Mouse (Mus musculus) forelimb bud, embryonic 11.5 days (tissue): ENCODE results near the gene Kin.

Source experiments
- DNase-seq: peaks from one replicate; pipeline ENCODE4 v3.0.0-alpha.2; 2012; ENCODE audit warnings: low read depth, low spot score

The Kin gene

DNA sequence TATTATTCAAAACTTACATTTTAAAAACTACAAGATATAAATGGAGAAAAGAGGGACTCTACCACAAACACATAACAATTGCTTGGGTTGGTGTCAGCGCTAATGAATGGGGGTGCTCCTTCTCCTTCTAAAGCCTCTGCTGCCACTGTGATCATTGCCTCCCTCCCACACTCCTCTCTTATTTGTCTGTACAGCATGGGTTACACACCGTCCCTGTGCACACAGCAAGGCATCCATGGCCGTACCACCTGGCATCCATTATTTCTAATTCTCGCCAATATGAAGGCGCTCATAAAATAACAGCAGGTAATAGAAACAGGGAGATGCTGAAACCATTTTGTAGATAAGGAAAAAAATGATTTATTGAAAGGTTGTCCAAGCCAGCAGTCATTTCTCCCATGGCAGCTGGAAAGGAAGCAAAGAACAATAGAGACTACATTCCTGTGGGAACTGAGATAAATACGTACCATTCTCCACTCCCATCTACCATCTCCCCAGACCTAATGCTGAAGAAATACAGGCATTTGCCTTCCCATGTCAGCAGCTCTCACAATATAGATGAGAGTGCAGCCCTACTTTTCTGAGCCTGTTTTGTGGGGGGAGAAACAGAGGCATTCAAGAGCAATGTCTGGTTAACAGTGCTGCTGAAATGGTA lies 28.3 kb downstream of the Kin start:
- DNase-seq, result no peak

DNA sequence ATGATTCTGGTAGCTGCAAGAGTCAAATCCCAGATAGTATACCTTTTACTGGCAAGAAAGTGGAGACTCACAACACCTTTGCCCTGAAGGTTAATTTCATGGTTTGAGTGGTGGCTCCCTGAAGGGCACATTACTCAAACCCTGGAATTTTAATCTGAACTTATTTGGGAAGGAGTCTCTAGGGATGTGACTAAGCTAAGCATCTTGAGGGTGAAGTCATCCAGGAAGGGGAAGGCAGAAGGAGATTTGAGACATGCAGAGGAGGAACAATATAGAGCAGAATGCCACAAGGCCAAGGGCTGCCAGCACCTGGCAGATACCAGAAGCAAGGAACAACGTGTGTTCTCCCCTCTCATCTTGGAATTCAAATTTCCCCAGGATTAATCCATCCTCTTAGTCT lies 38.4 kb downstream of the Kin start:
- no peak for DNase-seq

DNA sequence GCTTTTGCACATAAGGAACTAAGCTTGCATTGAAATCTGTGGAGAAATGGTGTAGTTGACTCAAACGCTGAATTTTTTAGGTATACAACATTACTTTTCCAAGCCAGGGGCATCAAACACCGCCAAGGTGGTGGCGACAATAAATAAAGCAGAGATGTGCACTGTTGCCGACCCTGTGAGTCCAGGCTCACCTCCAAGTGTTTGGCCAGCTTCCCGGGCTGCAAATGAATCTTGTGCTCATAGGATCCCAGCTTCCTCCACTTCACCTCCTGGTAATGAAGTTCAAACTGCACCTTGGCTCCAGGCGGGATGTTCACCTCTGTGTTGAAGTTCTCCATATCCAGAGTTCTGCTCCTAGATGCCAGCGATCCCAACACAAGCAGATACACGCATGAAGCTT lies 38.9 kb downstream of the Kin start:
- DNase-seq, result no peak

DNA sequence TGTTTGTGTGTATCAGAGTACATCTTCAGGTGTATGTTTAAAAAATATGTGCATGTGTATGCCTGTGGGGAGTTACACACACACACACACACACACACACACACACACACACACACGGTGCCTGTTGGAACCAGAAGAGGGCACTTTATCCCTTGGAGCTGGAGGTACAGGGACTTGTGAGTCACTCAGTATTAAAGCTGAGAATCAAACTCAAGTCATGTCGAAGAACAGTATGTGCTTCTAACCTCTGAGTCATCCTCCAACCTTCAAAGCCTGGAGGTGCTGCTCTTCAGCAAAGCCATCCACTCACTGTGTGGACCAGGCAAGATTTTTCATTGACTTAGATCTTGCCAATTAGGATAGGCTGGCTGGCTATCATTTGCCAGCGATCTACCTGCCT lies 41.4 kb downstream of the Kin start:
- no peak for DNase-seq

DNA sequence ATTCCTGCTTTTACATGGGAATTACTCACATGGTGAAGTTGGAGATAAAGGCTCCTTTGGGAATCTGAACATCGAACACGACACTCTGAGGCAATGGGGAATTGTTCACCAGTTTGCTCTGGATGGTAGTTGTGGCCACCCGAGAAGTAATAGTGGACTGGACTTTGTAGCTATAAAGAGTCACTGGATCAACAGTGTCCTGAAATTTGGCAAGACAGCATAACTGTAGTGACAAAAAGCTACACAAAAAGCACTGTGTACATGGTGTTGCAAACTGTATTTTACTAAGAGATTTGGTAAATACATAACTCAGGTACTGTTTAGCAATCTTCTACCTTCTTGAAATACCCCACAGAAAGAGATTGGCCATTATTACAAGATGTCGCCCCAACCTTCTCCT lies 45.7 kb downstream of the Kin start:
- DNase-seq, result no peak

DNA sequence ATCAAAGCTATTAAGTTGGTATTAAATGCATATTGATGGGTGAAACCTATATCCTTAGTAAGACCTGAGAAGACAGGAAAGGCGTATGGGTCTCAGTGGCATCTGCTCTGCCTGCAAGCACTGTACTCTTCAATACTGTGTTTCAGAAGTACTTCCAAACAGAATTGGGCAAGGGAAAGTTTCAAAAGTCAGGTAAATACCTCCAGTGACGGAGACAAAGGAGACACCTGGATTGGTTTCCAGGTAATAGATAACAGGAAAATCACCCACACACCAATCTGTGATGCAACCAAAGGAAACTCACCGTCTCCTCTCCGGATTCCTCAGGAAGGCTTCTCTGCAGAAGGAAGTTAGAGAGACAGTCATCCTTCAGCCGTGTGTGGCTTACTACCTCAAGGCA lies 47.1 kb downstream of the Kin start:
- DNase-seq, result no peak

DNA sequence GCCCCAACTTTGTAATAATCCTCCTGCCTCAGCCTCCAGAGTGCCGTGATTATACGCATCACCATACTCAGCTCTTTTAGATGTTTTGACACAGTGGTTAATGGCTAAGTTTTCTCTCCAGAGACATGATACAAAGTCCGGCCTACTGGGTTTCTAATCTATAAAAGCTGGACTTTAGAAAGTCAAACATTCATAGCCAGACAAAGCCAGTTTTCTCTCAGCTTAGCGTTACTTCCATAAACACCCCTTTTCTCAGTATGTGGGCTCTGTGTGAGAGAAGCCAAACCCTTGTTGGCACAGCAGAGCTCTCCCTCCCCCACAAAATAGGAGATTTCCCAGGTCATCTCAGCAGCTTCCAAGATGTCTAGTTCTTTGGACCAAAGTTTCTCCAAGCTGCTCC lies 48.2 kb downstream of the Kin start:
- no peak for DNase-seq

DNA sequence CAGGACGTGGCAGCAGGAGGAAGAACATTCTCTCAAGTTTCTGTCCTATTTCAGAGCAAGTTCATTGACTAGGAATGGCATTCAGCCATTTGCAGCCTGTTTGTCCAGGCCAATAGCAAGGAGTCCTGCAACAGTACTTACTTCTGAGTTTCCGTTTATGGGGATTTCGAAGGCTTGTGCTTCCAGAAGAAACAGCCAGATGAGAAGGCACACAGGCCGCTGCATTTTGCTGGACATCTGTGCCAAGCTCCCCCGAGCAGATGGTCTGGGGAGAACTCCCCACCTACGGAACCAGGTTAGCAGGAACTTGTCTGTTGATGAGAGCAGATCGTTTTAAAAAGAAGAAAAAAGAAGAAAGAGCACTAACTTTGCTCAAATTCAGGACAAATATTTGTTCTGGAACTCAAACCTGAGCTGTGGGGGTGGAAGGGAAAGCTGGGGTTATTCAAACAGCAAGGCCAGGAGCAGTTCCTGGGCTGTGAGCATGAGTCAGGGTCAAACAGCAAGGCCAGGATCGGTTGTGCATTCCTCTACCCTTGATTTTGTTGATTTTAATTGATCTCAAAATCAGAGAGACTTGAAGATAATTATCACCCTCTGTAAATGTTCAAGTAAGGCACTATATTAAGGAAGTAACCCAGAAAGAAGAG lies 50.1 kb downstream of the Kin start:
- DNase-seq, result no peak

DNA sequence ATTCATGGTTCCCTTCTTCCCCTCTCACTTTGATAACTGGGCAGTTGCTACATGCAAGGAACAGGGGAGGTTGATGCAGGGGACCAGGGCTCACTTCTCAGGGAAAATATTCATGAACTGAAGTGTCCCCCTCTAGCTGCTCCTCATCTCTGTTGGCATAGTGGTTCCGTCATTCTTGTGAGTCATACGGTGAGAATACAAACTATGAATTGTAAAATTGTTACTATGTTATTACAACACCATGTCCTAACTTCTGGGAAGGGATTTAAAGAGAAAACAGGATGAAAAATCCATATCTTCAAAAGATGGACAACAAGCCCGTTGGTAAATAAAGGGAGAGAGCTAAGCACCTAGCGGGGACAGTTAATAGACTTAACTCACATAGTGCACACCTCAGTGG lies 50.9 kb downstream of the Kin start, which contains the start of gene Itih2:
Gene Itih2, minus strand, starts transcription at position 101 of the 400 bp plus-strand sequence.
- no peak for DNase-seq

DNA sequence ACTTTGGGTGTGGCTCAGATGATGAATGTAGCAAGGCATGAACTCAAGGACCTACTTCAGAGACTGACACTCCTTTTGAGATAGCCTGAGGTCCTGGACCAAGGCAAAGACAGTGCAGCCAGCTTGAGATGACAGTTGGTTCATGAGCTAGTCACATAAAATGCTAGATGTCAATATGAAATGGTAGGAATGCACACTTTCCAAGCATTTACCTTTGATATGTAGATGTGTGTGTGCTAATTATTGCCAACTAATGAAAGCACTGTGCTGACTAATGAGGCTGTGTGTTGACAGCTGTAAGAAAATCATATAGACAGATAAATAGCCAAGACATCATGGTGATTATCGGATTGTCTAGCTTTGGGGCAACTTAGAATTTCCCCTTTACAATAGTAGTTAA lies 51.7 kb downstream of the Kin start:
- no peak for DNase-seq

DNA sequence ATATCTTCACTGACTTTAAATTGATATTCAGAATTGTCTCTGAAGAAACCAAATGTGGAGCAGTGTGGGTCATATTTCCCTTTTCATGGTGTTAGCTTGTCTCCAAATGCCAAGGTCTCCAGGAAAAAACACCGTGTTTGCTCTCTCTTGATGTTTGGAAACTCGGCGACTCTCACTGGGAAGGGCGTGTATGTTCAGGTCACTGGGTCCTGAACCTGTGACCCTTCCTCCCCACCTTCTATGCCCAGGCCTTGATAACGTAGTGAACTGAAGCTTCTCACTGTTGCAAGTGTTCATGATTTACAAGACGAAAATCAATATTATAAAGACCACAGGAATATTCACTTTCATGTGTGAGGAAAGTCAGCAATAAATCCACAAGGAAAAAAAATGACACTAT lies 53.5 kb downstream of the Kin start:
- no peak for DNase-seq

DNA sequence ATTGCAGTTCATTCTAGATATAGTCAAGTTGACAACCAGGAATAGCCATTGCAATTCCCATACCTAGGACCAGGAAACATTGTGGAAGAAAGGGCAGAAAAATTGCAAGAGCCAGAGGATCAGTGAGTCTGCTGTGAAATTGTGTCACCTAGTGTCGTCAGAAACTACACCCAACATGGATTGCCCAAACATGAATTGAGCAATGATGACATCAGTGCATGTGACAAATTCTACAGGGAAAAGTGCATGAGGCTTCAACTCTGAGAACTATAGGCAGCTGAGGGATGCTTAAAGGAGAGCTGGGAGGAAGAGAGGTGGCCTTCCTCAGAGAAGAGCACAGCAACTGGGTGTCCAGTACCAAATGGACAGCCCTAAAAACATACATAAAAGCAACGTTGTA lies 56.9 kb downstream of the Kin start:
- no peak for DNase-seq

DNA sequence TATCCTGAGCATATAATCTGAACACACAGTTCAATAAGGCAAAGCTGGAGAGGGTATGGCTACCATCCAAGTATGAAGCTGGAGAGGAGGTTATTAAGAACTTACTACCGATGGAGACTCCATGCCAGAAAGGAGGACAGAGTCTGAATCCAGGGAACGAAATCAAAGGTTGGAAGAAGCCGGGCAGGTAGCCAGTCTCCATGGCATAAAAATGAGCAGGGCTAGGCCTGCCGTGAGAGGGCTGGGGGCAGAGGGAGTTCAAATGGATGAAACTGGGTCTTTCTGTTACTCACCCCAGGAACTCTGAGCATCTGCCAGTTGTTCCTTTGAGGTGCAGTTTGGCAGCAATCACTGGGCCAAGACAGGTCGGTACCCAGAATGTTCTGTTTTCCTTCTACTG lies 60.1 kb downstream of the Kin start:
- DNase-seq, result no peak
